Mouse (Mus musculus) neural tube, embryonic 14.5 days (tissue): ENCODE data around the gene Foxp4. TPM values are rescaled to one million over a fixed set of nuclear protein-coding genes. Genes with fewer than 3 reads are reported as not detected.

Experiments used
- ATAC-seq: fragments of 200-750 bp; cut with Nextera tagmentation; 2 replicates; pipeline ENCODE4 v1.8.0; 2017; ENCODE audit warnings: low read depth, mild to moderate bottlenecking, moderate TSS enrichment, moderate library complexity
- H3K27ac ChIP-seq: fragments of 300-500 bp; sonication (generic); 2 replicates; pipeline ENCODE4 v1.5.1; 2014; ENCODE audit warnings: low read depth, mild to moderate bottlenecking, control low read depth, low read length, moderate library complexity, mixed read lengths
- H3K27me3 ChIP-seq: fragments of 300-500 bp; sonication (generic); 2 replicates; pipeline ENCODE4 v1.6.1; 2014; ENCODE audit warnings: low read length; ENCODE audit not compliant: control insufficient read depth, insufficient read depth
- H3K36me3 ChIP-seq: fragments of 300-500 bp; sonication (generic); 2 replicates; pipeline ENCODE4 v1.6.1; 2014; ENCODE audit warnings: low read length, mixed read lengths; ENCODE audit not compliant: control insufficient read depth, insufficient read depth
- H3K4me1 ChIP-seq: fragments of 300-500 bp; sonication (generic); 2 replicates; pipeline ENCODE4 v1.6.1; 2014; ENCODE audit warnings: low read length; ENCODE audit not compliant: control insufficient read depth, insufficient read depth
- H3K4me2 ChIP-seq: fragments of 300-500 bp; sonication (generic); 2 replicates; pipeline ENCODE4 v1.6.1; 2014; ENCODE audit warnings: mild to moderate bottlenecking, low read depth, low read length, control low read depth
- H3K4me3 ChIP-seq: fragments of 300-500 bp; sonication (generic); 2 replicates; pipeline ENCODE4 v1.5.1; 2014; ENCODE audit warnings: low read depth, low read length, control low read depth, mixed read lengths
- H3K9ac ChIP-seq: fragments of 300-500 bp; sonication (generic); replicated peaks from 2 replicates; pipeline ENCODE4 v1.6.1; 2014; ENCODE audit warnings: low read depth, mild to moderate bottlenecking, control low read depth, low read length, mixed read lengths
- H3K9me3 ChIP-seq: fragments of 300-500 bp; sonication (generic); 2 replicates; pipeline ENCODE4 v1.6.1; 2016; ENCODE audit warnings: low read length; ENCODE audit not compliant: control insufficient read depth
- WGBS: fragments of 180-500 bp; shearing (Covaris S2); extraction: QIAGEN DNeasy Blood & Tissue Kit; methylation state at CpG from one replicate; pipeline ENCODE4 v1.1.7; 2014; 5-methylcytosine and 5-hydroxymethylcytosine counted together
- polyA plus RNA-seq: library from polyadenylated mRNA; unstranded; fragments of >200 nt; fragmentation: Nextera tagmentation; extraction: Ambion mirVana; gene quantifications from 2 replicates; pipeline ENCODE4 v1.2.1, GENCODE M21; 2014

The Foxp4 gene
- polyA plus RNA-seq, 1 experiment from 2014 or later, result 28.7 TPM

- H3K36me3 ChIP-seq, result no peaks in the 10 kb centered on the region
- H3K9me3 ChIP-seq, result no peaks in the 10 kb centered on the region
- H3K4me1 ChIP-seq, result no peaks in the 10 kb centered on the region
- H3K9ac ChIP-seq, result no peak overlapping the region
- H3K27me3 ChIP-seq, result no peaks in the 10 kb centered on the region
- 31% methylated on average over 12 of the region's 12 CpGs for WGBS
- no peak overlapping the region for H3K27ac ChIP-seq
- ATAC-seq, result no peak; the same call in 1 of the 2 replicates
- H3K4me3 ChIP-seq, result no peak overlapping the region
- no peak overlapping the region for H3K4me2 ChIP-seq
These were observed 28.1 kb upstream of the Foxp4 start for GRCm38 (mm10) chr17:47952368-47953081.

GRCm38 (mm10) chr17:47951452-47951851 is 27.0 kb upstream of the Foxp4 start:
- Histone ChIP-seq H3K27ac (no peak overlapping the region), H3K4me2 (no peak overlapping the region), H3K9ac (no peak overlapping the region), H3K4me3 (no peak overlapping the region), H3K36me3 (no peaks in the 10 kb centered on the region), H3K4me1 (peaks cover 4% of the 10 kb centered on the region; the same call in 1 of the 2 replicates), H3K27me3 (no peaks in the 10 kb centered on the region), H3K9me3 (no peaks in the 10 kb centered on the region)
- 14% methylated on average over 13 of the region's 13 CpGs for WGBS
- 0 out of 2 replicates have a peak, but pooled peaks have one; percentile 38 for ATAC-seq

DNA sequence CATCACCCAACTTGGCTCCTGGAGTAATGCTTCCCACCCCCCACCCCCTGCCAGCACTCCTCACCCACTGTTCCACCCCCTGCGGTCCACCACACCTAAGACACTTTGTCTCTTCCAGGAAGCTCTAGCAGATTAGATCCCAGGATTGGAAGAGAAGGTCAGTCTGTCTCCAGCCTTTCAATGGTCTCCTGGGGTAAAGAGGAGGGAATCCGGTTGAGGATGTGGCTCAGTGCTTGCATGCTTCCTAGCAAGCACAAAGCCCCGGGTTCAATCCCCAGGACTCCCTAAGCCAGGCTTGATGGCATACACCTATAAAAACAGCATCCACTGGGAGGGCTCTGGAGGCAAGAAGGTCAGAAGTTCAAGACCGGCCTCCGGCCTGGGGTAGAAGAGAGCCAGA is 26.4 kb upstream of the Foxp4 start:
- H3K9ac ChIP-seq, result no peak overlapping the region
- no peak overlapping the region for H3K27ac ChIP-seq
- no peaks in the 10 kb centered on the region for H3K9me3 ChIP-seq
- H3K4me2 ChIP-seq, result no peak overlapping the region
- peaks cover 4% of the 10 kb centered on the region; the same call in 1 of the 2 replicates for H3K4me1 ChIP-seq
- no peaks in the 10 kb centered on the region for H3K27me3 ChIP-seq
- WGBS, result 75% methylated on average over 5 of the region's 5 CpGs
- H3K36me3 ChIP-seq, result no peaks in the 10 kb centered on the region
- no peak for ATAC-seq
- no peak overlapping the region for H3K4me3 ChIP-seq

DNA sequence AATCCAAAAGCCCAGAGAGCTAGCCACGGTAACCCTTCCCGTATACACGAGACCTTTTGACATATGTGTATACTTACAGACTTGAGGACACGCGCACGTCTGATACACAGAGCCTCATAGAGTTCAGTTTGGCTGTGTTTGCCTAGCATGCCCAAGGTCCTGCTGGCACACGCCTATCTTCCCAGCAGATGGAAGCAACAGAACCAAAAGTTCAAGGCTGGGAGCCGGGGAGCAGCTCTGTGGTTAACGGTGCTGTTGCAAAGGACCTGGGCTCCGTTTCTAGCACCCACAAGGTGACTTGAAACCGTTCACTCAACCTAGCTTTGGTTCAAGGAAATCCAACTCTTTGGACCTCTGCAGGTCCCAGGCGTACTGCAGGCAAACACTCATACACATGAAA is 25.0 kb upstream of the Foxp4 start:
- WGBS, result 94% methylated on average over 12 of the region's 12 CpGs
- ATAC-seq, result no peak
- no peaks in the 10 kb centered on the region for H3K27me3 ChIP-seq
- H3K4me2 ChIP-seq, result no peak overlapping the region
- no peak overlapping the region for H3K4me3 ChIP-seq
- H3K9me3 ChIP-seq, result no peaks in the 10 kb centered on the region
- H3K36me3 ChIP-seq, result no peaks in the 10 kb centered on the region
- H3K9ac ChIP-seq, result no peak overlapping the region
- peaks cover 4% of the 10 kb centered on the region; the same call in 1 of the 2 replicates for H3K4me1 ChIP-seq
- H3K27ac ChIP-seq, result no peak overlapping the region

DNA sequence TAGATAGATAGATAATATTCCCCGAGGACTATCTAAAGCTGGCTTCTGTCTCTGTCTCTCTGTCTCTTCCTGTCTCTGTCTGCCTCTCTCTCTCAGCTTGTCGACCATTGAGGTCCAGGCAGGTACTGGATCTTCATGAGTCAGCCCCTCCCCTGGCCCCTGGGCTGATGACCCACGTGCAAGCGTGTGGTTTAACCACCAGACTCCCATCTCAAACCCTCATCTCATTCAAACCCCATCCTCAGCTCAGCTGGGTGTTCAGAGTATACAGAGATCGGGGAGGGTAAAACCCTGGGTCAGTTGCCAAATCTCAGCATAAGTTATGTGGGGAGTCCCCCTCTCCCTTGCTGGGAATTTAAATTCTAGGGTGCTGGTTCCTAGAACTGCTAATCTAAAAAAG is 24.3 kb upstream of the Foxp4 start:
- Histone ChIP-seq H3K4me1 (peaks cover 4% of the 10 kb centered on the region; the same call in 1 of the 2 replicates), H3K4me2 (no peak overlapping the region), H3K36me3 (no peaks in the 10 kb centered on the region), H3K9me3 (no peaks in the 10 kb centered on the region), H3K4me3 (no peak overlapping the region), H3K9ac (no peak overlapping the region), H3K27ac (no peak overlapping the region), H3K27me3 (no peaks in the 10 kb centered on the region)
- ATAC-seq, result no peak
- WGBS, result 82% methylated on average over 5 of the region's 5 CpGs

DNA sequence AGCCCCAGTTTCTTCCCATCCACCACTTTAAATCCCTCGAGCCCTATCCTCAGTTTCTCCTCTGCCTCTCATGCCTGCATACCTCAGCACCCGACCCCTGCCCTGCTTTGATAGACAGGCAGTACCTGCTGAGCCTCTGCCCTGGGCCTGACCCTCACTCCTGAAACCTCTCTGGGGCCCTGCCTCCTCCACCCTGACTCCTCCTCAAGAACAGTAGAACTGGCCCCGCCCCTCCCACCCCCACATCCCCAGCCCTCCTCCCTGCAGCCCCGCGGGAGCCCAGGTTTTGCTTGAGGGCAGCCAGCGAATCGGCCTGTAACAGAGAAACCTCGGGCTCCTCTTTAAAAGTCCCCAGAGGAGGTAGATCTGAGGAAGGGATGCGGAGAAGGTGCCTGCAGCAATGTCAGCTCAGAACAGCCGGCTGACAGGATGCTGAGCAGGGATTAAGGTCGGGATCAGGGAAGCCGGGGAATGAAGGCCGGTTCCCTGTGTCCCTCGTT is 22.5 kb upstream of the Foxp4 start:
- Histone ChIP-seq H3K27ac (no peak overlapping the region), H3K4me3 (no peak overlapping the region), H3K4me1 (peaks cover 4% of the 10 kb centered on the region; the same call in 1 of the 2 replicates), H3K36me3 (no peaks in the 10 kb centered on the region), H3K9me3 (no peaks in the 10 kb centered on the region), H3K9ac (no peak overlapping the region), H3K4me2 (no peak overlapping the region), H3K27me3 (no peaks in the 10 kb centered on the region)
- ATAC-seq, result peak; percentile 60; the same call in 1 of the 2 replicates
- 2% methylated on average over 14 of the region's 14 CpGs for WGBS

GRCm38 (mm10) chr17:47946111-47946510 is 21.7 kb upstream of the Foxp4 start:
- no peak for ATAC-seq

GRCm38 (mm10) chr17:47943103-47943870 is 18.8 kb upstream of the Foxp4 start:
- ATAC-seq, result no peak
- Histone ChIP-seq H3K9me3 (no peaks in the 10 kb centered on the region), H3K27me3 (no peaks in the 10 kb centered on the region), H3K4me3 (no peak overlapping the region), H3K27ac (no peak overlapping the region), H3K36me3 (no peaks in the 10 kb centered on the region), H3K4me2 (no peak overlapping the region), H3K9ac (no peak overlapping the region), H3K4me1 (peaks cover 4% of the 10 kb centered on the region; the same call in 1 of the 2 replicates)
- 50% methylated on average over 9 of the region's 9 CpGs for WGBS

More at GRCm38 (mm10) chr17:47946111-47946510, 21.7 kb upstream of the Foxp4 start:
- H3K27me3 ChIP-seq, result no peaks in the 10 kb centered on the region
- no peak overlapping the region for H3K9ac ChIP-seq
- no peaks in the 10 kb centered on the region for H3K9me3 ChIP-seq
- H3K36me3 ChIP-seq, result no peaks in the 10 kb centered on the region
- 45% methylated on average over 3 of the region's 3 CpGs for WGBS
- H3K4me2 ChIP-seq, result no peak overlapping the region
- H3K27ac ChIP-seq, result no peak overlapping the region
- peaks cover 4% of the 10 kb centered on the region; the same call in 1 of the 2 replicates for H3K4me1 ChIP-seq
- no peak overlapping the region for H3K4me3 ChIP-seq

- no peak overlapping the region for H3K27ac ChIP-seq
- ATAC-seq, result no peak
- H3K4me3 ChIP-seq, result no peak overlapping the region
- H3K36me3 ChIP-seq, result no peaks in the 10 kb centered on the region
- 91% methylated on average over 4 of the region's 4 CpGs for WGBS
- peaks cover 1% of the 10 kb centered on the region; the same call in 1 of the 2 replicates for H3K4me1 ChIP-seq
- H3K9ac ChIP-seq, result no peak overlapping the region
- no peaks in the 10 kb centered on the region for H3K9me3 ChIP-seq
- no peak overlapping the region for H3K4me2 ChIP-seq
- no peaks in the 10 kb centered on the region for H3K27me3 ChIP-seq
These were observed 17.6 kb upstream of the Foxp4 start for GRCm38 (mm10) chr17:47942008-47942407.
